20 mouse cellular contexts compared by ENCODE assay signal in the genomic region with DNA sequence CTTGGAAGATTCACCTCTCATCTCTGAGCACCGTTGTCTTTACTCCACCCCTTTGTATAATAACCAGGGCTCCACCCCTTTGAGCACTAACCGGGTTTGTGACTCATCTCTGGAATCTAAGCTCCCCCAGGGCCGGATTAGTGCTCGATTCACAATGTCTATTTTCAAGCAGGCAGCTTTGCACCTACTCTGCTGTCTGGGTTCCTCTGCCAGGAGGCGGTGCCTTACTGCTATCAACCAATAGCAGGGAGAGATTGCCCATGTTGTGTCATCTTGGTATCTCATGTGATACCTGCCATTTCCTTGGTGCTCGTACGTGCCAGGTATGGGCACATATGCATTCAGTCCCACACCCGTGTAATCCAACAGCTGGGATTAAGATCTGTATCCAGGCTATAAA.
A peak's percentile ranks its signal among the peaks of the same experiment; 100 is the strongest.
DNase-seq lines count a peak whose midpoint lies in the region; TF ChIP-seq lines count a peak whose summit lies in the region.
"Had no signal": no experiment of that assay in that cellular context is flagged by ENCODE, and none has a peak within 500 bp of the region (broad histone marks: within the 10 kb centered on the region; RNA-seq: fewer than 3 reads in every experiment).

No protein-coding gene starts in this region.

- no peak overlapping the region for H3ac ChIP-seq in myocyte (ENCODE audit: control insufficient read depth, insufficient read length)

- H3K4me2 ChIP-seq in myocyte (ENCODE audit: low read depth), result peak overlapping the region; percentile 2
- H3K4me2 ChIP-seq: embryonic facial prominence, embryonic 12.5 days; forebrain, embryonic 13.5 days; hindbrain, embryonic 15.5 days; kidney, embryonic 15.5 days; lung, embryonic 14.5 days; midbrain, embryonic 12.5 days; neural tube, embryonic 12.5 days had no signal

- no peaks in the 10 kb centered on the region for H3K27me3 ChIP-seq in myocyte (ENCODE audit: control insufficient read depth, insufficient read depth, insufficient read length)
- H3K27me3 ChIP-seq: embryonic facial prominence, embryonic 12.5 days; forebrain, embryonic 13.5 days; hindbrain, embryonic 15.5 days; kidney, embryonic 15.5 days; midbrain, embryonic 12.5 days; neural tube, embryonic 12.5 days had no signal

- TF ChIP-seq POLR2A in myocyte (IDR thresholded peaks at IDR 0.05; ENCODE audit: insufficient read length, low read depth), result no peak

- H3K79me2 ChIP-seq in myocyte (ENCODE audit: control insufficient read depth, insufficient read depth), result no peaks in the 10 kb centered on the region

- peak; percentile 31 for DNase-seq in 416B (ENCODE audit: low read depth)
- DNase-seq in CD4-positive, CD25-positive, alpha-beta regulatory T cell, adult 2 months (ENCODE audit: low read depth, low spot score), result peak; percentile 84
- peak; percentile 13 for DNase-seq in T-cell, adult 2 months (ENCODE audit: low spot score)
- no peak for DNase-seq in right cerebral cortex, adult 18-20 months
- DNase-seq in urinary bladder, adult 18-20 months (ENCODE audit: low spot score in 2 of 2), result no peak
- DNase-seq in ovary, adult 18-20 months (ENCODE audit: low spot score), result no peak
- DNase-seq: cerebellum, adult 11-12 months; cerebellum, postnatal 14 days; gastrocnemius, postnatal 36 days; kidney, postnatal 36 days; lung, embryonic 14.5 days; right cerebral cortex, postnatal 4 days; thymus, postnatal 14 days had no signal

- H3K4me3 ChIP-seq in myocyte, result no peak overlapping the region
- H3K4me3 ChIP-seq: embryonic facial prominence, embryonic 12.5 days; forebrain, embryonic 13.5 days; hindbrain, embryonic 15.5 days; kidney, embryonic 15.5 days; midbrain, embryonic 12.5 days; neural tube, embryonic 12.5 days had no signal

- H3K36me3 ChIP-seq in myocyte (ENCODE audit: control insufficient read depth, insufficient read depth), result no peaks in the 10 kb centered on the region
- H3K36me3 ChIP-seq: embryonic facial prominence, embryonic 12.5 days; hindbrain, embryonic 15.5 days; kidney, embryonic 15.5 days; midbrain, embryonic 12.5 days; neural tube, embryonic 12.5 days had no signal

TF ChIP-seq in myocyte, 11 proteins besides CTCF, POLR2A, EP300 and RAD21:
- TF ChIP-seq TCF3 (IDR thresholded peaks at IDR 0.05; ENCODE audit: insufficient read length, low read depth) (no peak), MYOG (IDR thresholded peaks at IDR 0.05; ENCODE audit: control insufficient read depth in 1 of 3, insufficient read depth in 1 of 3, insufficient read length in 2 of 3, low read depth in 2 of 3) (no peak), MAX (IDR thresholded peaks at IDR 0.05; ENCODE audit: low read depth) (no peak), SRF (IDR thresholded peaks at IDR 0.05; ENCODE audit: control insufficient read depth, insufficient read length, low read depth) (no peak), CEBPB (IDR thresholded peaks at IDR 0.05; ENCODE audit: insufficient read depth, poor library complexity, severe bottlenecking) (0 out of 2 replicates have a peak, but pooled peaks have one; percentile 3), USF1 (IDR thresholded peaks at IDR 0.05; ENCODE audit: low read depth) (no peak)

Comparison
In these comparisons a context has a peak if more than half of its experiments do, and no peak if none do; other contexts are left out.
1. DNase-seq: peak in 416B (single experiment), CD4-positive, CD25-positive, alpha-beta regulatory T cell, adult 2 months (single experiment) and T-cell, adult 2 months (single experiment); none in right cerebral cortex, adult 18-20 months (single experiment), urinary bladder, adult 18-20 months (0 of 2) and ovary, adult 18-20 months (single experiment).